Comparison of ENCODE assay signal across 17 mouse cellular contexts in genomic region chr3:98324235-98324634, GRCm38 (mm10). TPM values are rescaled to one million over a fixed set of nuclear protein-coding genes. Genes with fewer than 3 reads are reported as not detected.
A peak's percentile ranks its signal among the peaks of the same experiment; 100 is the strongest.
DNase-seq lines count a peak whose midpoint lies in the region; ATAC-seq and TF ChIP-seq lines count a peak whose summit lies in the region.
"Had no signal": no experiment of that assay in that cellular context is flagged by ENCODE, and none has a peak within 500 bp of the region (broad histone marks: within the 10 kb centered on the region; RNA-seq: fewer than 3 reads in every experiment).

No protein-coding gene starts in this region.

- H3K9ac ChIP-seq in hindbrain, embryonic 15.5 days, result no peak overlapping the region
- H3K9ac ChIP-seq: forebrain, embryonic 13.5 days; lung, embryonic 15.5 days had no signal

- ATAC-seq in hindbrain, embryonic 15.5 days (ENCODE audit: low FRiP score, low read depth), result peak; percentile 35; the same call in 1 of the 2 replicates
- ATAC-seq: forebrain, embryonic 13.5 days; intestine, postnatal 0 days had no signal

- no peak for TF ChIP-seq CTCF in cerebellum, adult 2 months (IDR thresholded peaks at IDR 0.05; ENCODE audit: borderline replicate concordance, insufficient read depth, low read depth, low read length)

- WGBS in cerebellum, adult 2 months, result 50% methylated on average over 9 of the region's 9 CpGs
- 48% methylated on average over 9 of the region's 9 CpGs for WGBS in hindbrain, embryonic 15.5 days

- DNase-seq in cerebellum, adult 2 months, result peak in 1 of 2 experiments; percentile 22
- DNase-seq in cerebellum, postnatal 25 days, result no peak
- DNase-seq in left cerebral cortex, adult 9 months (ENCODE audit: low spot score in 2 of 2), result peak; percentile 35 to 43
- no peak for DNase-seq in left cerebral cortex, postnatal 10 days (ENCODE audit: extremely low spot score in 1 of 2, low spot score in 2 of 2)
- DNase-seq in MN1 (ENCODE audit: low spot score), result peak; percentile 29
- DNase-seq in urinary bladder, postnatal 36 days (ENCODE audit: low spot score in 2 of 2), result no peak
- no peak for DNase-seq in gastrocnemius, adult 8-10 months (ENCODE audit: low spot score in 2 of 2)
- DNase-seq: cerebellum, postnatal 14 days; heart, adult 2 months; heart, postnatal 10 days; kidney, postnatal 10 days; right cerebral cortex, postnatal 14 days; thymus, adult 2 months had no signal

- H3K27ac ChIP-seq in cerebellum, adult 2 months (ENCODE audit: insufficient read depth, low read length), result peak overlapping the region; percentile 24
- H3K27ac ChIP-seq in hindbrain, embryonic 15.5 days (replicated peaks), result no peak overlapping the region
- H3K27ac ChIP-seq: forebrain, embryonic 13.5 days; heart, adult 2 months; lung, embryonic 15.5 days had no signal

- H3K27me3 ChIP-seq in cerebellum, adult 2 months (ENCODE audit: control insufficient read depth, insufficient read depth, low read length), result no peaks in the 10 kb centered on the region
- no peaks in the 10 kb centered on the region for H3K27me3 ChIP-seq in hindbrain, embryonic 15.5 days
- H3K27me3 ChIP-seq: forebrain, embryonic 13.5 days; lung, embryonic 15.5 days had no signal

- no peaks in the 10 kb centered on the region for H3K4me1 ChIP-seq in cerebellum, adult 2 months (ENCODE audit: control insufficient read depth, insufficient read depth, low read length)
- 0 out of 2 replicates have a peak, but pooled peaks cover 8% of the 10 kb centered on the region for H3K4me1 ChIP-seq in hindbrain, embryonic 15.5 days (replicated peaks)
- H3K4me1 ChIP-seq: lung, embryonic 15.5 days had no signal

- H3K9me3 ChIP-seq in hindbrain, embryonic 15.5 days, result no peaks in the 10 kb centered on the region
- H3K9me3 ChIP-seq: forebrain, embryonic 13.5 days; lung, embryonic 15.5 days had no signal

- no peak overlapping the region for H3K4me2 ChIP-seq in hindbrain, embryonic 15.5 days
- H3K4me2 ChIP-seq: forebrain, embryonic 13.5 days; lung, embryonic 15.5 days had no signal

- intact Hi-C loops in left cerebral cortex, postnatal 10 days (cut with DNase I), result no loop called here

- H3K4me3 ChIP-seq in cerebellum, adult 2 months (replicated peaks; ENCODE audit: insufficient read depth, low read depth, low read length), result no peak overlapping the region
- no peak overlapping the region for H3K4me3 ChIP-seq in hindbrain, embryonic 15.5 days
- H3K4me3 ChIP-seq: forebrain, embryonic 13.5 days; heart, adult 2 months; lung, embryonic 15.5 days had no signal

- no peak for TF ChIP-seq POLR2A in cerebellum, adult 2 months (IDR thresholded peaks at IDR 0.05; ENCODE audit: borderline replicate concordance, insufficient read depth, low read length)

- H3K36me3 ChIP-seq in hindbrain, embryonic 15.5 days, result no peaks in the 10 kb centered on the region

RNA-seq across cellular contexts. Expression of gene Phgdh, which starts 15.6 kb away (rescaled TPM):
- 98.0 and 106 TPM in 2 replicates for polyA plus RNA-seq in cerebellum, adult 2 months (2012; rRNA removed)
- 10 to 100 TPM; 49.4 to 57.8 TPM for total RNA-seq in left cerebral cortex, postnatal 10 days (2021)
- polyA plus RNA-seq in hindbrain, embryonic 15.5 days (2015; fragmentation: Nextera tagmentation; extraction: Ambion mirVana), result 179 and 188 TPM in 2 replicates
- total RNA-seq in gastrocnemius, adult 8-10 months (2022), result 1 to 10 TPM in 3 of 4 experiments, under 1 TPM in 1; 0.75 to 4.7 (median 1.4) TPM

RNA-seq across cellular contexts. Expression of gene Hmgcs2, which starts 44.0 kb away (rescaled TPM):
- polyA plus RNA-seq in cerebellum, adult 2 months (2012; rRNA removed), result 2.1 and 3.3 TPM in 2 replicates
- 10 to 100 TPM; 11.9 to 14.1 TPM for total RNA-seq in left cerebral cortex, postnatal 10 days (2021)
- polyA plus RNA-seq in hindbrain, embryonic 15.5 days (2015; fragmentation: Nextera tagmentation; extraction: Ambion mirVana), result 21.1 and 22.7 TPM in 2 replicates
- total RNA-seq in gastrocnemius, adult 8-10 months (2022), result 1 to 10 TPM in 2 of 4 experiments, under 1 TPM in 2; 0.19 to 1.4 (median 0.76) TPM

RNA-seq across cellular contexts. Expression of gene Zfp697, which starts 58.0 kb away (rescaled TPM):
- 7.7 and 8.1 TPM in 2 replicates for polyA plus RNA-seq in cerebellum, adult 2 months (2012; rRNA removed)
- 10 to 100 TPM; 39.2 to 42.4 TPM for total RNA-seq in left cerebral cortex, postnatal 10 days (2021)
- 14.7 and 17.3 TPM in 2 replicates for polyA plus RNA-seq in hindbrain, embryonic 15.5 days (2015; fragmentation: Nextera tagmentation; extraction: Ambion mirVana)
- total RNA-seq in gastrocnemius, adult 8-10 months (2022), result 1 to 10 TPM in 2 of 4 experiments, under 1 TPM in 2; 0.31 to 2.3 (median 0.82) TPM

Comparison
In these comparisons a context has a peak if more than half of its experiments do, and no peak if none do; other contexts are left out.
1. DNase-seq: peak in left cerebral cortex, adult 9 months (2 of 2) and MN1 (single experiment); none in cerebellum, postnatal 25 days (0 of 2), left cerebral cortex, postnatal 10 days (0 of 2), urinary bladder, postnatal 36 days (0 of 2) and gastrocnemius, adult 8-10 months (0 of 2).
2. RNA of gene Phgdh, which starts 15.6 kb away (total RNA-seq): 49.4 to 57.8 TPM in left cerebral cortex, postnatal 10 days; 0.75 to 4.7 TPM in gastrocnemius, adult 8-10 months; every median in the first group is over 4 times any median in the second.
3. RNA of gene Hmgcs2, which starts 44.0 kb away (total RNA-seq): 11.9 to 14.1 TPM in left cerebral cortex, postnatal 10 days; 0.19 to 1.4 TPM in gastrocnemius, adult 8-10 months; every median in the first group is over 4 times any median in the second.
4. RNA of gene Zfp697, which starts 58.0 kb away (total RNA-seq): 39.2 to 42.4 TPM in left cerebral cortex, postnatal 10 days; 0.31 to 2.3 TPM in gastrocnemius, adult 8-10 months; every median in the first group is over 10 times any median in the second.